Mouse (Mus musculus): ENCODE data around the gene Apbb2.

The Apbb2 gene

DNA sequence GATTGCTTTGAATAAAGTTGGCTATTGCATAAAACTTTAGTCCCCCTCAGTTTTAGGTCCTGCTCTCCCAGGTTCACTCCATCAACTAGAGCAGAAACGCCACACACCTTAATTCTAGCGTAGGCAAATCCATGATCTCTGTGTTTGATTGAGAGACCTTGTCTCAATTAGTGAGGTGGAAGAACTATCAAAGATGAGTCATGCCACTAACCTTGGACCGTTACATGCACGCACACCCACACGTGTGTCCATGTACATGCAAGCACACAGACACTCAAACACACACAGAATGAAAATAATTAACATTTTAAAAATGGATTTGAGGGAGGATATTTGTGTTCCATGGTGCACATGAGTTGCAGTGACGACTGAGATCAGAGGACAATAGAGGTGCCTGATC, 51.2 kb downstream of the Apbb2 start:
- in situ Hi-C loops (cut with MboI; ENCODE audit: low pct_unique_long_range_greater_than_20kb in 1 of 2, low sequenced_read_pairs in 2 of 2, unreplicated experiment in 1 of 2): no loop called here

DNA sequence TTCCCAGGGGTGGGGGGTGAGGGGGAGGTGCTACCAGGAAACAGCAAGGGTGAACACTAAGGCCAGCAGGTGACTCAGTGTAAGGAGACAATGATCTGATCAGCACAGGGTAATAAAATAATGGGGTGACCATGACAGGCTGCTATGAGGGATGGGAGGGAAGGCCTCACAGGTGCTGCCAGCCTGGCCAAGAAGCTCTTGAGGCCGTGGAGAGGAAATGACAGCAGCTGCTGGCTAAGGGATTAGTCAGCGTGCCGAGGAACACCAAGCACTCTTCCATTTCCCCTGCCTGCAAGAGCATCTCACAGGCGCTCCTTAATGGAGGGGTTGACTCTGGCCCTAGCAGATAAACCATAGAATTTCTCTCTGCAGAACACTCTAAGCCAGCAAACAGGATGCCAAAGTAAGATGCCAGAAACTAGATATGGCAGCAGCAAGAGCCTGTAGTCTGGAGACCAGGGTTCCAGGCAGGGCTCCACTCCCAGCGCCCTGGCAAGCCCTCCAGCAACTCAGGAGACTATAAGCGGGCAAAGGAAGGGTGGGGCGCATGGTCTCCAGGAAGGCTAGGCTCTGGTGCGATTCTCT, 58.9 kb downstream of the Apbb2 start:
- in situ Hi-C loops (cut with MboI; ENCODE audit: low pct_unique_long_range_greater_than_20kb in 1 of 2, low sequenced_read_pairs in 2 of 2, unreplicated experiment in 1 of 2): no loop called here

DNA sequence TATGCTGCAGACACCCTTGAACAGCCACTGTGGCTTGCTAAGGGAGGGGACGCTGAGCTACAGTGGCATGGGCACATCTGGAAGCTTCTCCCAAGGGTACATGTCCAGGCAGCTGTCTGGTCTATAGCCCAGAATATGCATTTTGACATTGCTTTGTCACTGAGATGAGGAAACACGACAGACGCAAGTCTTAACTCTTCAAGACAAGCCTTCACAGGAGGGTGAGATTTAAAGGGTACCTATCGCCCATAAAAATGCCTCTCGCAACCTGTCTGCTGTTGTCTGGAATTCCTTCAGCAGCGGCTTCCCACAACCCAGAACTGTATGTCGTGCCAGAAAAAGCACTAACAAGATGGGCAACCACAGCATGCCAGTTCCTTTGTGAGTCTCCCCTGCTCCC, 60.5 kb downstream of the Apbb2 start:
- in situ Hi-C loops (cut with MboI; ENCODE audit: low pct_unique_long_range_greater_than_20kb in 1 of 2, low sequenced_read_pairs in 2 of 2, unreplicated experiment in 1 of 2): no loop called here

- in situ Hi-C loops (cut with MboI; ENCODE audit: low pct_unique_long_range_greater_than_20kb in 1 of 2, low sequenced_read_pairs in 2 of 2, unreplicated experiment in 1 of 2): no loop called here
These were observed 64.7 kb downstream of the Apbb2 start for GRCm38 (mm10) chr5:66553933-66554332.

- in situ Hi-C loops (cut with MboI; ENCODE audit: low pct_unique_long_range_greater_than_20kb in 1 of 2, low sequenced_read_pairs in 2 of 2, unreplicated experiment in 1 of 2): no loop called here
These were observed 66.3 kb downstream of the Apbb2 start for GRCm38 (mm10) chr5:66552246-66552645.

DNA sequence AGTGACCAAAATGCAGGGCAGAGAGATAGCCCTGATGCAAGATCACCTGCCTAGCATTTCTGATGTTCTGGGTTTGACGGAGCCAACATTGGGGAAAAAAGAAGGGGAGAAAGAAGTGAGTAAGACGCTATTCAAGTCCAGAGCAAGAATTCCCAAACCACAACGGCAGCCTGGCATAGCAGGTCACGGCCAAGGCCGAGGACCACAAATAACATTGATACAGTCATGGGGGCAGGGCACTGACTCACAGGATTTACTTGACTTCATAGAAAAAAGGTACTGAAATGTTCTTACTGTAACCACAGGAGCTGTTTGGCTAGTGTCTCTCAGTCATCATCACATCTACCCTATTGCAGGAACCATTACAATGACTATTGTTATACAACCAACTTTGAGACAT, 68.3 kb downstream of the Apbb2 start:
- in situ Hi-C loops (cut with MboI; ENCODE audit: low pct_unique_long_range_greater_than_20kb in 1 of 2, low sequenced_read_pairs in 2 of 2, unreplicated experiment in 1 of 2): no loop called here

GRCm38 (mm10) chr5:66549691-66550090, 68.9 kb downstream of the Apbb2 start:
- in situ Hi-C loops (cut with MboI; ENCODE audit: low pct_unique_long_range_greater_than_20kb in 1 of 2, low sequenced_read_pairs in 2 of 2, unreplicated experiment in 1 of 2): no loop called here

DNA sequence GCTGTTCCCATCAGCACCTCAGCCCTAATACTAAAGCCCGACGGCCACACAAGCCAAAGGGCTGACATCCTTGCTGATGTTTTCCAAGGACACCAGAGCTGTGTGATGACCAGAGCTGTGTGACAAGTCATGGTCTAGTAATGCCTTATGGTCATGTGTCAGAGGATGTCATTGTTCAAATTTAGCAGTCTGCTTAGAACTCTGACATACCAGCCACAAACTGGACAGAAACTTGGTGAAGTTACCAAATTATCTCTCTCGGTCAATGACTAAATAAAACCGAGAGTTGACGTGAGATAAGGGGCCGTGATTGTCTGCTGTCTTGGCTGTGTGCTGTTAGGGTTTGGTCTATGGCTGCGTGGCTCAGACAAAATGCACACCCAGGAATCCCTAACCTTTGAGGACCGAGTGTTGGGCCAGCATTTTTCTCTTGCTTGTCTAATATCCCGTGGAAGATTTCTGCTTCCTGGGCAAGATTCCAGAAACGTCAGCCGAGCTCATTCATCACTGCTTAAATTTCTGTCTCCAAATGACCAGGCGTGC, 71.5 kb downstream of the Apbb2 start:
- in situ Hi-C loops (cut with MboI; ENCODE audit: low pct_unique_long_range_greater_than_20kb in 1 of 2, low sequenced_read_pairs in 2 of 2, unreplicated experiment in 1 of 2): no loop called here

DNA sequence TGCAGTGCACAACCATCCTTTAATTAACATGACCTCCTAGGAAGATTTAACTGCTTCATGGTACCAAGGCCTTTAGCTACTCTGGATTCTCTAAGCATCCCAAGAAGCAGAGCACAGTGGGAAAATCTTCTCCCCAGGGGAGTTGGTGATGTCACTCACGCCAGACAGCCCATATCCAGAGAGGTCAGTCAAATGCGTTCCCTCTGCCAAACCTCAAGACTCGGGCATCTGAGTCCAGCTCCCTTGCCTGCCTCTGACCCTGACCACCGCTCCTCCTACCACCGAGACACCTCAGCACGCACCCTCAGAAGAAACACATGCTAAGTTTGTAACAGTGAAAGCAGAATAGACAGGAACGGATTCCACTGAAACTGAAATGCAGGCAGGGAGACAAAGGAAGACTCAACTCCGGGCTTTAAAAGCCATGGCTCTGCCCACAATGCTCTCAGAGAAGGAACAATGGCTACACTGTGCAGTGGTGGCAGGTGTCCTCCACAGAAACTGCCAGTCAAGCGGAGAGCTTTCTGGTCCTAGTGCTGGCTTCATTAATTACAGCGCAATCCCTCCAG, 72.9 kb downstream of the Apbb2 start:
- in situ Hi-C loops (cut with MboI; ENCODE audit: low pct_unique_long_range_greater_than_20kb in 1 of 2, low sequenced_read_pairs in 2 of 2, unreplicated experiment in 1 of 2): no loop called here

- in situ Hi-C loops (cut with MboI; ENCODE audit: low pct_unique_long_range_greater_than_20kb in 1 of 2, low sequenced_read_pairs in 2 of 2, unreplicated experiment in 1 of 2): loop anchor here in 1 of 2 experiments (5.0 kb wide), 1 partner anchor 39 kb away; no protein-coding TSS in a partner anchor
These were observed 74.8 kb downstream of the Apbb2 start for GRCm38 (mm10) chr5:66543761-66544160.

GRCm38 (mm10) chr5:66543344-66543743, 75.2 kb downstream of the Apbb2 start:
- in situ Hi-C loops (cut with MboI; ENCODE audit: low pct_unique_long_range_greater_than_20kb in 1 of 2, low sequenced_read_pairs in 2 of 2, unreplicated experiment in 1 of 2): loop anchor here in 1 of 2 experiments (5.0 kb wide), 1 partner anchor 39 kb away; no protein-coding TSS in a partner anchor

DNA sequence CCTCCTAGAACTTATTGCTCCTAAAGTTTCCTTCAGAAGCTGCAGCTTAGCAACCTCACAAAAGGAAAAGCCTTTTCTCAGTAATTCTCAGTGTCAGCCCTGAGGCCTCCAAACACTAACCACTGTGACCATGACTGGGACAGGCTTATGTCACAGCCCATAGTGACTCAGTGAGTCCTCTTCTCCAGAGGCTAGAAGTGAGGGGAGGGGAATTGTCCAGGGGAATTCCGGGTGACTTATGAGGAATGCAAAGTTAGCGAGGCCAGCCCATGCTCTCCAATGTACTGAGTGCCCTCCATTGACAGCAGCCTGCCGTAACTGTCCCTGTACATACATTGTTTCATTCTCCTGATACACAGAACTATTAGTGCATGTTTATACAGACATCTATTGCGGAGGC, 76.1 kb downstream of the Apbb2 start:
- in situ Hi-C loops (cut with MboI; ENCODE audit: low pct_unique_long_range_greater_than_20kb in 1 of 2, low sequenced_read_pairs in 2 of 2, unreplicated experiment in 1 of 2): loop anchor here in 1 of 2 experiments (5.0 kb wide), 1 partner anchor 40 kb away; no protein-coding TSS in a partner anchor

DNA sequence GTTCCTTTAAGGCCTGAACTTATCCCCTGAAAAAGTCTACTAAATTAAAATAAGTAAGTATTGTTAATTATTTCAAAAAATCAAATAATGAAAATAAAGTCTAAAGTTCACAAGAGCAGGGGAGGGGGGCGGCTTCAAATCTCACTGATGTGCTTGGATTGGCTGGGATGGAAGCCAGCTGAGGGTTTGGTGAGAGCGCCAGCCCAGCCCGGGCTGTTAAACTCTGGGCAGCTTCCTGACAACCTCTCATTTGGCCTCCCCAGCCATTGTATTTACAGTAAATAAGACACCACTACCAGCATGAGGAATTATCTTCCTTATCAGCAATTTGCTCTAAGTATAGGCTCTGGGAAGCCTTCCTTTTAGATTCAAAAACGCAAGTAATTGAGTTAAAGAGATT, 77.2 kb downstream of the Apbb2 start:
- in situ Hi-C loops (cut with MboI; ENCODE audit: low pct_unique_long_range_greater_than_20kb in 1 of 2, low sequenced_read_pairs in 2 of 2, unreplicated experiment in 1 of 2): loop anchor here in 1 of 2 experiments (5.0 kb wide), 1 partner anchor 41 kb away; no protein-coding TSS in a partner anchor

GRCm38 (mm10) chr5:66540246-66540645, 78.3 kb downstream of the Apbb2 start:
- in situ Hi-C loops (cut with MboI; ENCODE audit: low pct_unique_long_range_greater_than_20kb in 1 of 2, low sequenced_read_pairs in 2 of 2, unreplicated experiment in 1 of 2): loop anchor here in 1 of 2 experiments (5.0 kb wide), 1 partner anchor 42 kb away; no protein-coding TSS in a partner anchor

GRCm38 (mm10) chr5:66537811-66538210, 80.8 kb downstream of the Apbb2 start:
- in situ Hi-C loops (cut with MboI; ENCODE audit: low pct_unique_long_range_greater_than_20kb in 1 of 2, low sequenced_read_pairs in 2 of 2, unreplicated experiment in 1 of 2): no loop called here

DNA sequence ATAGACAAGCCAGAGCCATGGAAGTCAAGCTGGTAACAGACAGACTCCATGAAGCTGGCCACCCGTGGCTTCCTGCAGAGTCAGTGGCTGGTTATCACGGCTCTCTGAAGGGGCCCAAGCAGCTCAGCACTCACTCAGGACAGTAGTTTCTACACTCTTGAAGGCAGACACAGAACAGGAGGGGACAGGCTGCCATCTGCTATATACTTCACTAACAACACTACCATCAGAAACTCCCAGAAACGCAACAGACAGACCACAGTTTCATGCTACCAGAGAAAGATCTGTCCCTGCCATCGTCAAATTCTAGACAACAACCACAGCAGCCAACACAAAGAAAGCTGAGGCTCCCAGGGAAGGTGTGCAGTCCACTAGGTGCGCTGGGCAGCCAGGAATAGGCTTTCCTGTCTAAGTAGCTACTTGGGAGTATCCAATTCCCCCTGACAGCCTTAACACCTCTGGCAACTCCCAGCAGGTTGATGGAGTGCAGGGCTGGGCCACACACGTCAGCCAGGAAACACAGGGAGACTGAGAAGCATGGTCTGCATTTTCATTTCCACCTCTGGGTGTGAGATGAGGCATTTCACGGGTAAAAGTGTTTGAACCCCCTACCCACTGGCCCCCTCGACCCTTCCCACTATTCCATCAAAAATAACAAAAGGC, 81.8 kb downstream of the Apbb2 start:
- in situ Hi-C loops (cut with MboI; ENCODE audit: low pct_unique_long_range_greater_than_20kb in 1 of 2, low sequenced_read_pairs in 2 of 2, unreplicated experiment in 1 of 2): no loop called here

- in situ Hi-C loops (cut with MboI; ENCODE audit: low pct_unique_long_range_greater_than_20kb in 1 of 2, low sequenced_read_pairs in 2 of 2, unreplicated experiment in 1 of 2): no loop called here
These were observed 82.9 kb downstream of the Apbb2 start for GRCm38 (mm10) chr5:66535566-66536236.

GRCm38 (mm10) chr5:66533711-66534425, 84.7 kb downstream of the Apbb2 start:
- in situ Hi-C loops (cut with MboI; ENCODE audit: low pct_unique_long_range_greater_than_20kb in 1 of 2, low sequenced_read_pairs in 2 of 2, unreplicated experiment in 1 of 2): no loop called here

All from mouse embryonic stem cell (cell line).